Mouse (Mus musculus): ENCODE data around the gene Usp30. TPM values are rescaled to one million over a fixed set of nuclear protein-coding genes. Genes with fewer than 3 reads are reported as not detected.

Gene Usp30
- polyA plus RNA-seq, 1 experiment from 2014 or later = 17.1 TPM

DNA sequence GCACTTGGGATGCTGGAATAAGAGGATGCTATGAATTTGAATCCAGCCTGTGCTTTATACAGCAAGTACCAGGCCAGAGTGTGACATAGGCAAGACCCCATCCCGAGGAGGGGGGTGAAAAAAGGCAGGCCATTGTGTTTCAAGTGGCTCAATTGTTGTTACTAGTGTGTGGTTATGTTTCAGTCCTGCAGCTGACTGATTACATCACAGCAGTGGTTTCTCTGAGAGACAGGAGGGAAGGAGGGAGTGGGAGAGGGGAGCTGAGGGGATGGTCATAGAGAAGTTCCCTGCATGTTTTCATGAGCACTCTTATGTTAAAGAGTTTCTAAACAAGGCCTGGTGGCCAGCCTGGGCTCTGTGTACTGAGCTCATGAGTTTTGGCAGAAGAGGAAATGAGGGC is 37.5 kb downstream of the Usp30 start:
- Histone ChIP-seq H3K27ac (no peak overlapping the region), H3K4me3 (no peak overlapping the region), H3K36me3 (peaks cover 36% of the 10 kb centered on the region), H3K4me1 (peaks cover 15% of the 10 kb centered on the region), H3K4me2 (replicated peaks) (no peak overlapping the region), H3K9ac (no peak overlapping the region), H3K9me3 (no peaks in the 10 kb centered on the region), H3K27me3 (no peaks in the 10 kb centered on the region)
- 86% methylated on average over 1 of the region's 1 CpGs for WGBS
- ATAC-seq (ENCODE audit: insufficient number of reproducible peaks, insufficient read depth, low FRiP score, low TSS enrichment) = no peak

DNA sequence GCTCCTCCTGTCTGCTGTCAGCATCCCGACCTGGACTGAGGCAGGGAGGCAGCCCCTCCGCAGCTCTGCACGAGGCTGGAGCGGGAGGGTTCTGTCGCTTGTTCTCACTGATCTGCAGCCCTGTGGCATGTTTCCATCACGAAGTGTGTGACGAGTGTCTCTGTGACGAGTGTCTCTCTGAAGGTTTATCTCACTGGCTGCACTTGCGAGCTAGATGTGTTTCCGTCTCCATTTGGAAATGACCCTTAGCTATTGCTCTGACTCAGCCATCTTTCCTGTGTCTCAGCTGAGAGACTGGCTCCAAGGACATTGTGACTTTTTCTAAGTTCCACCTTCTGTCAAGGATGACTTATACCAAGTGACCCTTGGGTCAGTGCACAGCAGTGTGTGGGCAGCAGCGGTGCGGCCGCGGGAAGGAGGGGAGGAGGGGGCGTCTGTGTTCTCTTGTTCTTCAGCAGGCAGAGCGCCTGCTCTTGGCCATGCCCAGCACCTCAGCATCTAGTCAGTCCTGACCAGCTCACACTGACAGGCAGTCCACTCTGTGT is 41.2 kb downstream of the Usp30 start:
- Histone ChIP-seq H3K27ac (no peak overlapping the region), H3K4me1 (peaks cover 4% of the 10 kb centered on the region; the same call in 1 of the 2 replicates), H3K27me3 (no peaks in the 10 kb centered on the region), H3K9ac (no peak overlapping the region), H3K4me2 (replicated peaks) (no peak overlapping the region), H3K9me3 (no peaks in the 10 kb centered on the region), H3K4me3 (no peak overlapping the region), H3K36me3 (peaks cover 72% of the 10 kb centered on the region)
- 86% methylated on average over 16 of the region's 16 CpGs for WGBS
- no peak for ATAC-seq (ENCODE audit: insufficient number of reproducible peaks, insufficient read depth, low FRiP score, low TSS enrichment)

DNA sequence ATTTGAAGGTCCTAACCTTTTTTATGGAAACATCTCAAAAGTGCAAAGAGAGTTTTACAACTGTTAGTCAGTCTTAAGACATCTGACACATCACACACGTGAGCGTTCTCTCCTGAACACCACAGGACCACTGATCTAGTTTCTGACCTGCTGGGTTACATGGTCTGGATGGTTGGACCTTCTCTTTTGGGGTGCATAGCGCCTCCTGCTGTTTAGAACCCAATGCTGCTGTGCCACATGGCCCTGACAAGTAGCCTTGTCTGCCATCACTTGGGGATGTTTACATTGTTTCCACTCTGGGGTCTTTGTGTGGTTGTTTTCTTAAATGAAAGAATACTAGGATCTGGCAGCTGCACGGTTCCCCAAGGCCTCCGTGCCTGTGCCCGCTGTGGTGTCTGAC is 48.1 kb downstream of the Usp30 start:
- Histone ChIP-seq H3K27me3 (no peaks in the 10 kb centered on the region), H3K9me3 (no peaks in the 10 kb centered on the region), H3K4me2 (replicated peaks) (no peak overlapping the region), H3K9ac (no peak overlapping the region), H3K4me1 (no peaks in the 10 kb centered on the region), H3K36me3 (peaks cover 95% of the 10 kb centered on the region), H3K4me3 (no peak overlapping the region), H3K27ac (no peak overlapping the region)
- WGBS = 83% methylated on average over 6 of the region's 6 CpGs
- no peak for ATAC-seq (ENCODE audit: insufficient number of reproducible peaks, insufficient read depth, low FRiP score, low TSS enrichment)

DNA sequence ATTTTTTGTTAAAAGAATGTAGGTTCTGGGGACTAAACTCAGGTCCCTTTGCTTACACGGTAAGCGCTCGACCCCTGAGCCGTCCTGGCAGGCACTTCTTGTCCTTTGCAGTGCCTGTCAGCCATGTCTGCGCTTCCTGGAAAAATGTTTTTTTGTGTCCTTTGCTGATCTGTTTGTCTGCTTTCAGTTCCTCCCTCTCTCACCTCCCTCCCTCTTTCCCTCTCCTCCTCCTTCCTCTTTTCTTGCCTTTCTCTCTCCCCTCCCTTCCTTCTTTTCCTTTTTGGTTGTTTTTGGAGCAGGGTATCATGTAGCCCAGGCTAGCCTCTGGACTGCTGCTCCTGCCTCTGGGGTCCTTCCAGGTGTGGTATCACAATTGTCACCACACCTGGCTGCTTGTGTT is 49.8 kb downstream of the Usp30 start:
- peaks cover 94% of the 10 kb centered on the region for H3K36me3 ChIP-seq

DNA sequence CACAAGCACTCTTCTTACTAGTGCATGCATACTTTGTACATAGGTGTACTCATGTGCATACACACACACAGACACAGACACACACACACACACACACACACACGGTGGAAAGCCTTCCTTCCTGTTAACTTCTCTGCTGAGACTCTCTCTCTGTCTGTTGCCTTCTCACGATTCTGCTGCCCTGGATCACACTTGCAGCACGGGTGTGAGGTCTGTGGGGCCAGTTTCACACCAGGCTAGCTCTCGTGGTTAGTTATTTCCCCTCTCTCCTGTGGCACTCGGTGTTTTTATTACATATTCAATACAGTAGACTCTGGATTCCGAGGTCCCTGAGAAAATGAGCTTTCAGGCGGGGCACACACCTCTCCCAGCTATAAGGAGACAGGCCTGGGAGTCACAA is 51.3 kb downstream of the Usp30 start:
- Histone ChIP-seq H3K27ac (no peak overlapping the region), H3K27me3 (no peaks in the 10 kb centered on the region), H3K4me2 (replicated peaks) (no peak overlapping the region), H3K4me1 (no peaks in the 10 kb centered on the region), H3K9ac (no peak overlapping the region), H3K9me3 (no peaks in the 10 kb centered on the region), H3K4me3 (no peak overlapping the region), H3K36me3 (peaks cover 94% of the 10 kb centered on the region)
- 88% methylated on average over 7 of the region's 7 CpGs for WGBS
- no peak for ATAC-seq (ENCODE audit: insufficient number of reproducible peaks, insufficient read depth, low FRiP score, low TSS enrichment)

More for the DNA sequence above, 49.8 kb downstream of the Usp30 start:
- no peaks in the 10 kb centered on the region for H3K4me1 ChIP-seq
- no peak for ATAC-seq (ENCODE audit: insufficient number of reproducible peaks, insufficient read depth, low FRiP score, low TSS enrichment)
- no peak overlapping the region for H3K27ac ChIP-seq
- 76% methylated on average over 5 of the region's 5 CpGs for WGBS
- no peaks in the 10 kb centered on the region for H3K27me3 ChIP-seq
- H3K9me3 ChIP-seq = no peaks in the 10 kb centered on the region
- no peak overlapping the region for H3K4me2 ChIP-seq (replicated peaks)
- no peak overlapping the region for H3K9ac ChIP-seq
- H3K4me3 ChIP-seq = no peak overlapping the region

DNA sequence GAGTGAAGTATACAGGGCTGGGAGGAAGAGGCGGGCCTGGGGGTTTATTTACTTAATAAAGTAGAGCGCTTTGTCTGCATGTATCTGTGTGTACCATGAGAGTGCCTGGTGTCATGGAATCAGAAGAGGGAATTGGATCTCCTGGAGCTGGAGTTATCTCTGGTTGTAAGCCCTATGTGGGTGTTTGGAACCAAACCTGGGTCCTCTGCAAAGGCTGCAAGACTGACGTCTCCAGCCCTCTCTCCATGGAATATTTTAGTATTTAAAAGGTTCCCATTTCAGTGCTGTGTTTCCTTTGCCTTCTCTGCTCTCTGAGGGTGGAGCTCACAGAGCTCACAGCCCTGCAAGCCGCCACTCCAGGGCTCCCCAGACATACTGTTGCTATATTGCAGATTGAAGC is 54.5 kb downstream of the Usp30 start:
- Histone ChIP-seq H3K4me2 (replicated peaks) (no peak overlapping the region), H3K4me1 (no peaks in the 10 kb centered on the region), H3K4me3 (no peak overlapping the region), H3K9ac (no peak overlapping the region), H3K36me3 (peaks cover 91% of the 10 kb centered on the region), H3K27me3 (no peaks in the 10 kb centered on the region), H3K27ac (no peak overlapping the region), H3K9me3 (no peaks in the 10 kb centered on the region)
- 82% methylated on average over 4 of the region's 4 CpGs for WGBS
- ATAC-seq (ENCODE audit: insufficient number of reproducible peaks, insufficient read depth, low FRiP score, low TSS enrichment) = no peak

DNA sequence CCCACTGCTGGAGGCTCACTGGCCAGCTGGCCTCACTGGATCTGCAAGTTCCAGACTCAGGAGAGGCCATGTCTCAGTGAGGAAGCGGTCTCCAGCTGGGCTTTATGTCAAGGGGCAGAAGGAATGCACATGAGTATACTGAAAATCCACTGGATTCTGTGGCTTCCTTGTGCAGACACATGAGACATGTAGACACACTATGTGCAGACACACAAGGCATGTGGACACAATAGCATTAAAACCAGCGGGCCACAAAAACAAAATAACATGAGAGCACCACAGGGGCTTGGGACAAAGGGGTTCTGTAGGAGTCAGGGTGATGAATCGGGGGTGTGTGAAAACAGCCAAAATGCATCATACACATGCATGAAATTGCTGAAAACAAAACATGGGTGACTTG is 60.7 kb downstream of the Usp30 start:
- H3K36me3 ChIP-seq = peaks cover 48% of the 10 kb centered on the region

DNA sequence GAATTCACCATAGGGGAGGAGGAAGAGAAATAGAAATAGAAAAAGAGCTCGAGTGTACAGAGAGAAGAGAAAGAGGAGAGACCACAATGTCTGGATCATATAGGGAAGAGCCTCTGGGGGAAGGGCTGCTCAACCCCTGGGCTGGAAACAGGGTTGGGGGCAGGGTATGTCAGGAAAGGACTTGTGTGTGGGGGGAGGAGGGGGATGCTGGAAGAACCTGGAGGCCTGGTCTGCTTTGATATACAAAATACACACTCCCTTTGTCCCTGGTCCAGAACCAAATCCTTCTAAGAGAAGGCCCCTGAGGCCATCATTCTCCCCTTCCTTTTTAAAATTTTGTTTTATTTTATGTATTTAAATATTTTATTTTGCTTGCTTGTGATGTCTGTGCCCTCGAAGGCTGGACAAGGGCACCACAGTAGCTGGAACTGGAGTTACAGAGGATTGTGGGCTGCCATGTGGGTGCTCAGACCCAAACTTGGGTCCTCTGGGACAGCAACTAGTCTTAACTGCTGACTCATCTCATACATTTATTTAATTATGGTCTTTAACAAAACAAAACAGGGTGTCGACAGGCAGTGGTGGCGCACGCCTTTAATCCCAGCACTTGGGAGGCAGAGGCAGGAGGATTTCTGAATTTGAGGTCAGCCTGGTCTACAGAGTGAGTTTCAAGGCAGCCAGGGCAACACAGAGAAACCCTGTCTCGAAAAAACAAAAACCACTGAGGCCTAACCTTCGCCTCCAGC is 61.4 kb downstream of the Usp30 start:
- H3K9ac ChIP-seq = no peak overlapping the region
- WGBS = 85% methylated on average over 7 of the region's 7 CpGs
- H3K27me3 ChIP-seq = no peaks in the 10 kb centered on the region
- H3K4me3 ChIP-seq = peak overlapping the region; percentile 51
- H3K9me3 ChIP-seq = no peaks in the 10 kb centered on the region
- H3K36me3 ChIP-seq = peaks cover 41% of the 10 kb centered on the region
- ATAC-seq (ENCODE audit: insufficient number of reproducible peaks, insufficient read depth, low FRiP score, low TSS enrichment) = no peak
- H3K4me1 ChIP-seq = peaks cover 7% of the 10 kb centered on the region; the same call in 1 of the 2 replicates
- H3K27ac ChIP-seq = no peak overlapping the region
- H3K4me2 ChIP-seq (replicated peaks) = peak overlapping the region; percentile 76

More for the DNA sequence above, 60.7 kb downstream of the Usp30 start:
- Histone ChIP-seq H3K4me1 (0 out of 2 replicates have a peak, but pooled peaks cover 3% of the 10 kb centered on the region), H3K27ac (no peak overlapping the region), H3K4me3 (no peak overlapping the region), H3K4me2 (replicated peaks) (no peak overlapping the region), H3K9me3 (no peaks in the 10 kb centered on the region), H3K27me3 (no peaks in the 10 kb centered on the region), H3K9ac (no peak overlapping the region)
- WGBS = 93% methylated on average over 3 of the region's 3 CpGs
- no peak for ATAC-seq (ENCODE audit: insufficient number of reproducible peaks, insufficient read depth, low FRiP score, low TSS enrichment)

DNA sequence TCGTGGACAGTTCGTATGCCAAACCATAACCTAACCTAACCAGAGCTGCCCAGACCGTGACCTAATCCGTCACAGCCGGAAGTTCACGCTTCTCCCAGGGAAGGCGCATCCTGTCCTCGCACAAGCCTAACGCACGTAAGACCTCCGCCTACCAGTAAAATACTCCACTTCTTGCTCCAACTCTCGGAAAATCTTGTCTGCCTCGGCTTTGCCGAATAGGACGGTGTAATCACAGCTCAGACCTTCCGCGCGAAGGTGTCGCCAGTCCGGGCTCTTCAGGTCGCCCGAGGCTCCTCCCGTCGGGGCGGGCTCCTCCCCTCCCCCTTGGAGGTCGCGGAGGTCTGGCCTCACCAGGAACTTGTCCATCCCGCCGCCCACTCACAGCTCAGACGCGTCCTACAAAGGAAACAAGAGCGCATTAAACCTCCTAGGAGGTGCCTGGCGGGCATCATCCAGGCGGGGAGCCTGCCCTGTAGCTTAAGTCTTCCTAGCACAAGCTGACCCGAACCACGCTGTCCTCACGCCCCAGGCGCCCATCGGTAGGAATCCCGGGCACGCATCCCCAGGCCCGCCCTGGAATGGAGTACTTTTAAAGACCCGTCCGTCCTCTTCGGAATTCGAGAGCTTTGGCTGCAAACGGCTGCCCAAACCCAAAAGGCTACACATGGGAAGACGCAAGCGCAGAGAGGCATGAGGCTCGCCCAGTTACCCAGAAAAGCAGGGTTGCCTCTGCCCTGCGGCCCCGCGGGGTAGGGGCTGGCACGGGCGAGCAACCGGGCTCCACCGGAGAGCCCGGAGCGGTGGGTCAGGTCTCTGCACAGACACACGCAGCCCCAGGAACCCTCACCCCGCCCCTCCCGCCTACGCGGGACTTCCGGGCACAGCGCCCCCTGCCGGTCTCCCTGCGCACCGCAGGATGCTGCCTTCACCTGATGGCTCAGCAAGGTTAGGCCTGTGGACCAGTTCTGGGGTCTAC is 62.4 kb downstream of the Usp30 start, which contains the start of gene Alkbh2:
TSS of gene Alkbh2 (minus strand) at position 845 of the 976 bp plus-strand sequence.
- under 1% methylated on average over 69 of the region's 69 CpGs for WGBS
- Histone ChIP-seq H3K27me3 (no peaks in the 10 kb centered on the region), H3K27ac (peak within 1 kb of the TSS; percentile 85), H3K36me3 (peaks cover 31% of the 10 kb centered on the region), H3K9me3 (no peaks in the 10 kb centered on the region), H3K4me2 (replicated peaks) (peak within 1 kb of the TSS; percentile 76), H3K4me3 (peak within 1 kb of the TSS; percentile 51), H3K4me1 (peaks cover 17% of the 10 kb centered on the region), H3K9ac (peak within 1 kb of the TSS; percentile 61)
- ATAC-seq (ENCODE audit: insufficient number of reproducible peaks, insufficient read depth, low FRiP score, low TSS enrichment) = no peak

DNA sequence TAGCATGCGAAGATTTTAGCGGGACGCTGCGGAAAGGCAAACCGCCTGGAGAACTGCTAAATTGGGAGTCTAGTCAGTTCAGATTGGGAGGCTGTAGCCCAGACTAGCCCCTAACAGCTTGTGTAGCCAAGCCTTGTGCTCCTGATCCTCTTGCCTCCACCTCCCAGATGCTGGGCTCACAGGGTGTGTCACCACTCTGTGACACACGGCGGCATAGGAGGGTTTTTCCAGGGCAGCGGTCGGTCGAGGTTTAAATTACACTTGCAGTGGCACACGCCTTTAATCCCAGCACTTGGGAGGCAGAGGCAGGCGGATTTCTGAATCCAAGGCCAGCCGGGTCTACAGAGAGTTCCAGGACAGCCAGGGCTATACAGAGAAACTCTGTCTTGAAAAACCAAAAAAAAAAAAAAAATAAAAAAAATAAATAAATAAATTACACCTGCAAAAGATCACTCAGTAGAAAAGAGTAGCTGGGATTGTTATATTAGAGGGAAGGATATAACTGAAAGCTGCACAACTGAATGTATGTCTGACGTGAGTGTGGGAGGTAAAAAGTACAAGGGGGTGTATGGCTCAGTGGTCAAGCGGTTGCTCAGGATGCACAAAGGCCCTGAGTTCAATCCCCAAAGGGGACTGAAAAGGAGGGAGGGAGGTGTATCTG is 64.4 kb downstream of the Usp30 start:
- no peak overlapping the region for H3K9ac ChIP-seq
- peaks cover 14% of the 10 kb centered on the region; the same call in 1 of the 2 replicates for H3K36me3 ChIP-seq
- ATAC-seq (ENCODE audit: insufficient number of reproducible peaks, insufficient read depth, low FRiP score, low TSS enrichment) = no peak
- H3K27me3 ChIP-seq = no peaks in the 10 kb centered on the region
- peaks cover 30% of the 10 kb centered on the region for H3K4me1 ChIP-seq
- H3K27ac ChIP-seq = no peak overlapping the region
- WGBS = 75% methylated on average over 15 of the region's 15 CpGs
- peak overlapping the region; percentile 76 for H3K4me3 ChIP-seq
- no peaks in the 10 kb centered on the region for H3K9me3 ChIP-seq
- H3K4me2 ChIP-seq (replicated peaks) = peak overlapping the region; percentile 92

DNA sequence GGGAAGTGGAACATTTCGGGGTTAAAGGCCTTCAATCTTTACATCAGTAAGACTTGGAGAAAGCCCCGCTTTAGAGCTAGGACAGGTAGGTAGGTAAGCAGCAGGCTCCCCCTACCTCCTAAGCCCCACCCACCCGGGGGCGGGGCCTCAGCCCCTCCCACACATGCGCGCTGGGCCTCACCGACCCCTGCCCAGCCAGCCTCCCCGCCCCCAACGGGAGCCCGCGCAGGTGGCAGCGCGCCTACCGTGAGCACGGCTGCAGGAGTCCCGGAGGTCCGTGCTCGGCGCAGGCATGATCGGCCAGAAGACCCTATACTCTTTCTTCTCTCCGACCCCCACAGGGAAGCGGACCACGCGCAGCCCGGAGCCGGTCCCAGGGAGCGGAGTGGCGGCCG is 64.9 kb downstream of the Usp30 start, which contains the start of gene Ung:
TSS of gene Ung (plus strand) at position 176 of the 395 bp plus-strand sequence.
- Histone ChIP-seq H3K4me2 (replicated peaks) (peak within 1 kb of the TSS; percentile 92), H3K27me3 (no peaks in the 10 kb centered on the region), H3K4me1 (peaks cover 30% of the 10 kb centered on the region), H3K9me3 (no peaks in the 10 kb centered on the region), H3K36me3 (peaks cover 9% of the 10 kb centered on the region; the same call in 1 of the 2 replicates), H3K9ac (peak within 1 kb of the TSS; percentile 66), H3K27ac (peak within 1 kb of the TSS; percentile 73), H3K4me3 (peak within 1 kb of the TSS; percentile 76)
- under 1% methylated on average over 24 of the region's 29 CpGs for WGBS
- ATAC-seq (ENCODE audit: insufficient number of reproducible peaks, insufficient read depth, low FRiP score, low TSS enrichment) = peak; percentile 6; the same call in 1 of the 2 replicates
